9 mouse cellular contexts compared by ENCODE assay signal in the genomic region with DNA sequence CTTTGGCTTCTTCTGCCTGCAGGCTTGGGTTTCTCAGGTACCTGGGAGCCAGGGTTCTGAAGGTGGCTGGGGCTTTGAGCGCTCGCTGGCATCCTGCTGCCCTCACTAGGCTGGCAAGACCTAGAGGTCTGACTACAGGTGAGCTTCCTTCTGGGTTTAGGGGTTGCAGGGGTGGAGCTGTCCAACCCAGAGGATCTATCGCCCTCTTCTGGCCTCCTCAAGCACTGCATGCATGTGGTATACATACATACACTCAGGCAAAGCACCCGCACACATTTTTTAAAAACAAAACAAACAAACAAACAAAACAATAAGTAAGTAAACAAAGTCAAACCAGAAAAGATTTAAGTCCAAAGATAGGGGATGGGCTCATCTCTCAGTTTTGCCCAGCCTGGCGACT. TPM values are rescaled to one million over a fixed set of nuclear protein-coding genes. Genes with fewer than 3 reads are reported as not detected.
DNase-seq lines count a peak whose midpoint lies in the region; ATAC-seq and TF ChIP-seq lines count a peak whose summit lies in the region.
"Had no signal": no experiment of that assay in that cellular context is flagged by ENCODE, and none has a peak within 500 bp of the region (broad histone marks: within the 10 kb centered on the region; RNA-seq: fewer than 3 reads in every experiment).

No protein-coding gene starts in this region.

- H3K4me1 ChIP-seq in limb, embryonic 14.5 days (ENCODE audit: control insufficient read depth, insufficient read depth, low read length), result no peaks in the 10 kb centered on the region
- H3K4me1 ChIP-seq: neural tube, embryonic 13.5 days had no signal

- H3K27ac ChIP-seq in layer of hippocampus, adult 2 months, result no peak overlapping the region
- no peak overlapping the region for H3K27ac ChIP-seq in limb, embryonic 14.5 days (replicated peaks; ENCODE audit: low read depth, low read length)
- H3K27ac ChIP-seq: neural tube, embryonic 13.5 days had no signal

- H3K4me2 ChIP-seq in limb, embryonic 14.5 days (replicated peaks; ENCODE audit: low read depth, low read length, severe bottlenecking), result no peak overlapping the region
- H3K4me2 ChIP-seq: neural tube, embryonic 13.5 days had no signal

- H3K4me3 ChIP-seq in layer of hippocampus, adult 2 months, result no peak overlapping the region
- H3K4me3 ChIP-seq in limb, embryonic 14.5 days (replicated peaks; ENCODE audit: low read length), result no peak overlapping the region
- H3K4me3 ChIP-seq: neural tube, embryonic 13.5 days had no signal

- no peaks in the 10 kb centered on the region for H3K36me3 ChIP-seq in limb, embryonic 14.5 days (ENCODE audit: control insufficient read depth, insufficient read depth, low read length)
- H3K36me3 ChIP-seq: neural tube, embryonic 13.5 days had no signal

- peak; percentile 54 to 78 for DNase-seq in adrenal gland, adult (ENCODE audit: inconsistent age in 2 of 2, low spot score in 1 of 2)
- no peak for DNase-seq in adrenal gland, adult 2 months
- DNase-seq in layer of hippocampus, adult 2 months (ENCODE audit: low spot score in 2 of 2), result no peak
- DNase-seq in layer of hippocampus, postnatal 25 days (ENCODE audit: extremely low spot score in 1 of 2, low spot score in 1 of 2), result no peak
- peak; percentile 54 to 78 for DNase-seq in cerebellum, postnatal 25 days
- DNase-seq in limb, embryonic 14.5 days (ENCODE audit: low spot score), result peak; percentile 34
- DNase-seq in retina, embryonic 14.5 days (ENCODE audit: low spot score), result peak; percentile 64
- no peak for DNase-seq in right cerebral cortex, postnatal 36 days (ENCODE audit: low spot score in 2 of 2)

- 62% methylated on average over 5 of the region's 5 CpGs for WGBS in limb, embryonic 14.5 days

- H3K9ac ChIP-seq in limb, embryonic 14.5 days (ENCODE audit: low read depth, low read length, severe bottlenecking), result no peak overlapping the region
- H3K9ac ChIP-seq: neural tube, embryonic 13.5 days had no signal

- H3K9me3 ChIP-seq in limb, embryonic 14.5 days (ENCODE audit: control insufficient read depth, low read length), result no peaks in the 10 kb centered on the region
- H3K9me3 ChIP-seq: neural tube, embryonic 13.5 days had no signal

- ATAC-seq in limb, embryonic 14.5 days (ENCODE audit: low FRiP score, low read depth), result no peak

- no peak for TF ChIP-seq POLR2A in limb, embryonic 14.5 days (IDR thresholded peaks at IDR 0.05; ENCODE audit: borderline replicate concordance, extremely low read depth, insufficient read depth, insufficient read length)

- peak; percentile 71 for TF ChIP-seq CTCF in layer of hippocampus, adult 2 months (conservative IDR thresholded peaks at IDR 0.05)

- H3K27me3 ChIP-seq in limb, embryonic 14.5 days (ENCODE audit: control insufficient read depth, insufficient read depth, low read length), result no peaks in the 10 kb centered on the region
- H3K27me3 ChIP-seq: neural tube, embryonic 13.5 days had no signal

RNA-seq across cellular contexts. Expression of a gene that starts 14.8 kb away (rescaled TPM):
- 10 to 100 TPM; 39.7 to 55.6 TPM for total RNA-seq in adrenal gland, adult 2 months (2021)
- 53.3 and 76.1 TPM in 2 replicates for polyA plus RNA-seq in adrenal gland, adult 2 months (2012; rRNA removed)
- total RNA-seq in layer of hippocampus, adult 2 months (2021), result 10 to 100 TPM; 47.5 to 53.2 TPM
- total RNA-seq in layer of hippocampus, postnatal 25 days (2021), result 10 to 100 TPM; 39.5 to 46.7 TPM
- polyA plus RNA-seq in limb, embryonic 14.5 days (2012; rRNA removed), result 16.6 and 23.4 TPM in 2 replicates
- 10.8 and 11.7 TPM in 2 replicates for polyA plus RNA-seq in limb, embryonic 14.5 days (2014; fragmentation: Nextera tagmentation; extraction: Ambion mirVana)

Comparison
In these comparisons a context has a peak if more than half of its experiments do, and no peak if none do; other contexts are left out.
1. DNase-seq: peak in adrenal gland, adult (2 of 2), cerebellum, postnatal 25 days (2 of 2), limb, embryonic 14.5 days (single experiment) and retina, embryonic 14.5 days (single experiment); none in adrenal gland, adult 2 months (single experiment), layer of hippocampus, adult 2 months (0 of 2), layer of hippocampus, postnatal 25 days (0 of 2) and right cerebral cortex, postnatal 36 days (0 of 2).